Mouse (Mus musculus): ENCODE measurements around the gene Arid1b. TPM values are rescaled to one million over a fixed set of nuclear protein-coding genes. Genes with fewer than 3 reads are reported as not detected.

Gene Arid1b
- total RNA-seq, 2 experiments from 2014 or later, result 92.8 to 107 TPM

DNA sequence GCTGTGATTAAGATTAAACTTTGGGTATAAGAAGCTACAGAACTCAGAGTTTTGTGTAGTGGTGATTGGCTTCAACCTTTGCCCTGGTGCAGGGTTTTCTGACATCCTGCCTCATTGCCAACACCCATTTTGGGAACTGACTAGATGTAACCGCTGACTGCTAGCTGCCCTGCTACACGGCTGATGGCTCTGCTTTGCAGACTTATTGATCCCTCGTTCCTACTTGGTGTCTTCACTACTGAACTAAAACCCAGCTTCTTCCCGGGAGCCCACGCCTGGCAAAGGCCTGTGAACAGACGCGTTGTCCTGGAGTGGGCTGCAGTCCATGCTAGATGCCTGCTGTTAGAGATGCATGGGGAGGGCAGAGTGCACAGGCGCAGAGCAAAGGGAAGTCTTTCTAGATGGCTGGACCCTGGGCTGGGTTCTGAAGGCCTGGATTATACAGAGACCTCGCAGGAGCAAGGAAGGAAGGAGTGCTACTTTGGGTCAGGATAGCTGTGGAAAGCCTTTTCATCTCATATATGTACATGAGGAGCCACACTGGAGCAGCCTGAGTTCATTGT is 210.1 kb downstream of the Arid1b start:
- DNase-seq (ENCODE audit: low spot score in 2 of 2), result no peak

DNA sequence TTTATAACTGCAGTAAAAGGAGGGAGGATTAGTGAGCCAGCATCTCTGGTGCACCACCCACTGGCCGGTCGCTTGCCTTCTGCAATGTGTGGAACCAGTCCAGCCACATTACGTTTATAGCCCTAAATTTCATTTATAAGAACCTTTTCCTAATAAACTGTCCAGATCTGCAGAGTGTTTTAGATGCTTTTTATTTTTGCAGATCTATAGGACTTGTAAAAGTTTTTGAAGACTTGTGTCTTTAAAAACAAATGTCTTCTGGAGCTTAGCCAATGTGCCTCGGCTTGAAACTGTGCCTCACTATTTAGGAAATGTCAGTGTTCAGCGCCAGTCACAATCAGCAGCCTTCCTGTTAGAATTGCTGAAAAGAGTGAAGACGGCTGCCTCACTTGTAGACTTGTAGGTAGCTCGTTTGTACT is 211.0 kb downstream of the Arid1b start:
- DNase-seq (ENCODE audit: low spot score in 2 of 2), result no peak

DNA sequence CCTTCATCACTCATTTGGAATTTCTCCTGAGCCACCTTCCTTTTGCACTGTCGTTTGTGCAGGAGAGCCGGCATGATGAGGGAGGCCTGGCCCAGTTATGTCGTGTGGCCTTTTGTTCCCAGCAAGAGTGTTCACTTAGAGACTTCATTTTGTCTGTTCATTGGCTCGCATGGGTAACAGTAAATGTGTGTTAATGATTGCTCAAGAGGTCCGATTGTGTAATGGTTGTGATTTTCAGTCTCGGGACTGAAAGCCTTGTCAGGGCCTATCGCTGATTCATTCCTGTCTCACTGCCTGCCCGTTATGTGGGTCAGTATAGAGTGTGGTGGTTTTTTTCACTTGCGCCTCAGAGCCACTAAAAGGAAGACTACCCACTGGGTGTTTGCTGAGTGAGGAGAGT is 212.6 kb downstream of the Arid1b start:
- no peak for DNase-seq (ENCODE audit: low spot score in 2 of 2)

DNA sequence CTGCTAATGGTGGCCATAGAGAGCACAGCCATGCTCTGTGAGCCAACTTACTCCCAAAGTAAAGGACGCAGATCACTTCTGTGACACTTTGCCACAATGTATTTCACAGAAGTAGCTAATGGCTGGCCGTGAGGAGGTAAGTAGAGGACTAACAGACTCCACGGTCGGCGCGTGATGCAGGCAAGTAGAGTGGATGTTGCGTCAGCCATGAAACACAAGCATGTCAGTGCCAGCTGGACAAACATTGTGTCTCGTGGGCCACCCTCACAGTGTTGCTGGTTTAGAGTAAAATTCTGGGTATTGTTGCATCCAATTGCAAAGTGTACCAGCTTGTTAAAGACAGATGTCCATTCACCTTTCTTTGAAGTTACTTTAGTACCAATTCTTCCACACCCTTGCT is 213.7 kb downstream of the Arid1b start:
- DNase-seq (ENCODE audit: low spot score in 2 of 2), result no peak

DNA sequence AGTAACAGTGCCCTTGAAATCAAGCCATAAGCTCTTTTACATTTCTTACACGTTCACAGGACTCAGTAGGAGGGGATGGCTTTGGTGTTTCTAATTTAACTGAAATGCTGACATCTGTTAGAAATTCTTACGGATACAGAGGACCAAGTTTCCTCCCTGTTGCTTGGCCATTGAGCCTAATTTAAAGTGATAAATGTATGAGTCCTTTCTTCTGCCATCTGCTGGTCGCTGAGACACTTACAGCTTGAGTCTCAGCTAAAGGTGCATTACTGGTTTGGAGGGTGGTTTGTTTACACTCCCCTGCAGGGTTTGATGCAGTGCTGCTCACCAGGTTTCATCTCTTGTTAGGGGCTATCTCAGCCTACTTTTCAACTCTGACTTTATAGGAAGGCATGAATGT is 214.2 kb downstream of the Arid1b start:
- no peak for DNase-seq (ENCODE audit: low spot score in 2 of 2)

DNA sequence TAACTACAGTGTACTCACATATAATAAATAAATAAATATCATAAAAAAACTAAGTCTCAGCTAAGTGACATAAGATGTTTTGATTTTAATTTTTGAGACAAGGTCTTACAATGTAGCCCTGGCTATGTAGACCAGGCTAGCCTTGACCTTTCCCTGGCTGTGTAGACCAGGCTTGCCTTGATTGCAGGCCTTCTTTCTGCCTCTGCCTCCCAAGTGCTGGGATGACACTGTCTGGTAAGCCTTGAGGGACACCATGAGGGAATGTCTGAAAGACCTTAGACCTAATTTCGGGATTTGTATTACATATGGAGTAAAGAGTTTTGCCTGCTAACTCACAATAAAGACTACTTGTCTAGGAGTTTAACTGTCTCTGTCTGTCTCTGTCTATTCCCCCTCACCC is 214.9 kb downstream of the Arid1b start:
- DNase-seq (ENCODE audit: low spot score in 2 of 2), result no peak

DNA sequence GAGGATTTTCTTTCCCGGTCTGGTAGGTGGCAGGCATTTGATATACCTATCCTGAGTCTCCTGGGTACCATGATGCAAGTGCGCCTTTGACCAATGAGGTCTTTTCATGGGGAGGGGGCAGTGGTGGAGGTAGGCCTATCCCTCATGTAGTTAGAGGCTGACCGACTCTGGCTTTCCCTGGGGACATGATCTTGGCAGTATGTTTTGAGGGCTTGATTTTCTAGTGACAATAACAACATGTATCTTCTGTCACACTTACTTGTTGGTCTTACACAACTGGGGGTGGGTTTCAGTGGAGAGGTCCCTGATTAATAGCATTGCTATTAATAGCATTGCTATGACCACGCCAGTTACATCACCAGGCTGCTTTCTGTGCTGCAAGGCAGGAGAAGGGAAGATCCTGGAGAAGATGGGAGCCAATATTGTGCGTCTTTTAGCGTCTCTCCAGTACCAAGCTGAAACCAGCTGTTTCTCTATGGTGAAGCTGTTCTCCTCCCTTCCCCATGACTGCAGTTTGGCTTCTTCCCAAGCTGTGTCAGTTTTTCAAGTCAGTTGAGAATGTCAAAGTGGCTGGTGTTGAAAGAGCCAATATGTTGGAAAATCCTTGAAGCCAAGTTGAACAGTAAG is 216.1 kb downstream of the Arid1b start:
- DNase-seq (ENCODE audit: low spot score in 2 of 2), result no peak

DNA sequence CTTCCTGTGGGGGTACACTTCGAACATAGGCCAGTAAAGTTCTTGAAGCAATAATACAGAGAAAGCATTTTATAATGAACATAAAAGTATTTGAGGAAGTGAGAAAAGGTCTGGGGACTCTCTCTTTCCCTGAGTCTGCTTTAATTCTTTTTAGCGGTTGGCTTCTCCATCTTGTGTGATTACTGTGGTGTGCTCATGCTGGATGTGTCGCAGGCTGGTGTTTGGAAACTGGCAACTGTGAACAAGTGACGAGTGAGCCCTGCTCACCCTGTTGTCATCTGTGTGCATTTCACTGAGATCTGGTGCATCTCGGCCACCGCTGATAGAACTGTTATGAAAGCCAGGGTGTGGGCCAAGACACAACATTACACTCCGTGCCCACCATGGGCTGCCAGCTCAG is 216.8 kb downstream of the Arid1b start:
- DNase-seq (ENCODE audit: low spot score in 2 of 2), result no peak

DNA sequence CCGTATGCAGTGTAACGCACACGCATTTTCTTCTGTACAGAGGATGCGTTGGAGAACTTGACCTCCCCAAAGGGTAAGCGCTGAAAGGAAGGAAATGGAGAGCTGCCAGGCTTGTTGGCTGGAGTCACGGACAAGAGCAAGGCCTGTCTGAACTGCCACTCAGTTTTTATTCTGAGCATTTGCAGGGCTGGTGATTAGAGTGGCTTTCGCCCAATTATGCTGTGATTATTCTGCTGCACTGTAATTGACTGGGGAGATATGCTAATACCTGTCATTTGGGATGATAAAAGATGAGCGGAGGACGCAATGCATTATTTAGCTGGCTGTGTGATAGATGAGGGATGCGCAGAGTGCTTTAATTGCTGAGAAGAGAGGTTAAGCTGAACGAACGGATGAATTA is 218.0 kb downstream of the Arid1b start:
- no peak for DNase-seq (ENCODE audit: low spot score in 2 of 2)

DNA sequence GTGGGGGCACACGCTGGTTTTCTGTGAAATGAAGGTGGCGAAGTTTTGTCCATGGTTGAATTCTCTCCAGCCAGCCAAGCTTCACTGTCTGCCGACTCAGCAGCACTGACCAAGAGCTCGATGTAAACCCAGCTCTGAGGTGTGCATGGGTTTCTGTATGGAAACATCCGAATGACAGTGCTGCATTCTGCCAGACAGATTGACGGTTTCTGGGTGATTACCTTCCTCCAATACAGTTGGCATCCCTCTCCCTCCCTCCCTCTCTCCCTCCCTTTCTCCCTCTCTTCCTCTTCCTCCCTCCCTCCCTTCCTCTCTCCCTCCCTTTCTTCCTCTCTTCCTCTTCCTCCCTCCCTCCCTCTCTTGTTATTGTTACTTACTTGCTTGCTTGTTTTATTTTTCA is 219.3 kb downstream of the Arid1b start:
- no peak for DNase-seq (ENCODE audit: low spot score in 2 of 2)

DNA sequence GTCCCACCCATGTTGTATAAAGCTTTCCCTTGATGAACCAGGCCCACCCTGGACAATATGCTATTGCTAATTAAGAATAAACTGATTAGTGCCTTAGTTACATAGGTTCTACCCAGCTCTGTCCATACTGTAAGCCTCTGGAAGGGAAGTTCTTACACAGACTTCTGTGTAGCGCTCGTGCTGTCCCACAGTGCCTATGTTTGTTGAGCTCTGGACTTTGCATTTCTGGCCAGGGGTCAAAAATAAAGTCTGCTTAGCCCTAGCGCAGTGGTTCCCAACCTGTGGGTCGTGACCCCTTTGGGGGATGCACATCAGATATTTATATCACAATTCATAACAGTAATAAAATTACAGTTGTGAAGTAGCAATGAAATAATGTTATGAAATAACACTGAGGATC is 221.2 kb downstream of the Arid1b start:
- DNase-seq (ENCODE audit: low spot score in 2 of 2), result no peak

DNA sequence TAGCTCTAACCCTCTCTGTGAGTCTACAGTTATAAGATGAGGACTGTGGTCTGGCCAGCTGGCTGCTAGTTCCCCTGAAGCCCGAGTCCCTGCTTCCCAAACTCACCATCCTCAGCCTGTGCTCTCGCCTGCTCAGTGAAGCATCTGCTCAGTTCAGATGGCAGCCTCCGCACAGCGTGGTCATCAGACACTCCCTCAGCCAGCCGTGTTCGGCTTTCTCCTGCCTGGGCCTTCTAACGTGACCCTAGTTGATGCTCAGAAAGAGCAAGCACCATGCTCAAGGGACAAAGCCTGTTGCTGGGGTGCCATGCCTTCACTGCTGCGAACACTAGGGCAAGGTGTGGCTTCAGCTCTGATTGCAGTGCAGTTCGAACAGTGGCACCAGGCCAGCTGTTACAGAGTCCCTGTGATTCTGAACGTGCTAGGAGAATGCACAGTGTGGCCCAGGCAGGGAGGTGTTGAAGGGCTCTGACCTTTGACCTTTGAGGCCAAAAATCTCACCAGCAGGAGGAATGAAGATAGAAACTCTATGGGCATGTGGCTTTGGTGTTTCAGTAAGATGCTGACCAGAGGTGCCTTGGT is 222.9 kb downstream of the Arid1b start:
- no peak for DNase-seq (ENCODE audit: low spot score in 2 of 2)

DNA sequence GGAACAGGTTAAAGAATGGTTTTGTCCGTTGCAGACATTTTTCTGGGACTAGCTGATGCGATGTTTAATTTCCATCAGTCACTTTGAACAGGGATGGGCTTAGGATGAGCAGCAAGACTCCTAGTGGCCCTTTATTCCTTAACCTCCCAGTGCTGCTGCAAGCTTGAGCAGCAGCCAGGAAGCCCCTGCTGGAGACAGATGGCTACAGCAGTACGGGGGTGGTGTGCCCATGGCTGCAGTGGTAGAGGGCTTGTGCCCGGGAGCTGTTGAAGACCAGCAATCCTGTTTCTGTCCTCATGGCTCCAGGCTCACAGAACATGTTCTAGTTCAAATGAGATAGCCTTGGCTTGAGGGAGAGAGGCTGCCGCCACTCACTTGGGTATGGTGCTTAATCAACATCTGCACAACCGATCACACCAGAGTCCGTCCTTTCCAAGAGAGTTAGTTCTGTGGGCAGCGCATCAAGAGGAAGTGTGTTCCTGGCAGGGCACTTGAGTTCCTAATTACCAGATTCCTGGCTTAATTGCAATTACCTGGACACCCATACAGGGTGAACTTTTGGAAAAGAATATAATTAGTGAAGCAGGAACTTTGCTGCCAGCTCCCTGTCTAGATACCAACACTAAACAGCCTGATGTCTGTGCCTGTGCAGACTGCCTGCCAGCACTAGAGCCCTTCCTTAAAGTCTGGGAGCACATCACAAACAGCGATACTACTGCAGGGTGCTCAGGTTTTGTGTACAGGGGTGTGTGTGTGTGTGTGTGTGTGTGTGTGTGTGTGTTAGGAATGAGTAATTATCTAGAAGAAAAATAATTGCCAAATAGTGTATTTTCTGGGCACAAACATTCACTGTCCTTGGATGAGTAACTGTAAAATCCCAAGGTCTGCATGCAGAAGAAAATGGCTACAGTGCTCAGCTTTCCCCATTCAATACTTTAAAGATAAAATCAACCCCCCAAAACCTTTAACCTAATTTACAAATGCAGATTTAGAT is 224.0 kb downstream of the Arid1b start:
- no peak for DNase-seq (ENCODE audit: low spot score in 2 of 2)

DNA sequence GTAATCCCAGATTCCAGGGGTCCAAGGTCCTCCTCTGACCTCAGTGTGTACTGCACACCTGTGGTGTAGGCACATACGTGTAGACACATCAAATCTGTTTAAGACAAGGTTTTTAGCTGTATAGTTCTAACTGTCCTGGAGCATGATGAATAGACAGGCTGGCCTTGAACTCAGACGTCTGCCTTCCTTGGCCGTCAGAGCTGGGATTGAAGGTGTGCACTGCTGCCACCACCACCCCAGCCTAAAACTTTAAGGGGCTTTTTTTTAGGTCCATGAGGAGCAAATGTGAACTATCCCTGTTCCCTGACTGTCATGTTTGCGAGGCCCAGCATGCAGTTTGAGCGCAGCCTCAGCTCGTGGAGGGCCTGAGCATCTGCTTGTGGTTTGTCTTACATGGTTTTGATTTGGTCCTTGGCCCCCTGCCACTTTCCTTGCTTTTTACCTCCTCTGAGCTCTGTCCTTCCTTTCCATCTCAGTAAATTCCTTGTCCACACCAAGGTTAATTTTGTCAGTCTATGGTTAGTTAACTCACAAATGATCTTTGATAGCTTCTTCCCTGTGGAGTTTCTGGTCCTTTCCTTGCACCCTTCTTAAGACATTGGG is 224.9 kb downstream of the Arid1b start:
- DNase-seq (ENCODE audit: low spot score in 2 of 2), result no peak

DNA sequence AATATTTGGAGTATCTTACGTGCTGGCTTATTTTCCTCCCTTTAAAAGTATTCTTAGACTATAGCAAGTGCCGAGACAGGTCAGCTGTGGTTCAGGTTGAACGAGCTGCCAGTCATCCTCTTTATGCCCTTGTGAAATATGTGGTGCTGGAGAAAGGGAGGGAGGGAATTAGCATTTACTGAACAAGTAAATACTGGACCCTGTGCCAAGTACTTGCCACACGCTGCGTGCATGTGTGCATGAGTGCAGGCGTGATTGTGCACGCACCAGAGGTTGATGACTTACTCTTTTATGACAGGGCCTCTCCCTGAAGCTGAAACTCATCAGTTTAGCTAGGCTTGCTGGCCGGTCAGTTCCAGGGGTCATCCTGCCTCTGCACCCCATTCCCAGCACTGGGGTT is 226.9 kb downstream of the Arid1b start:
- no peak for DNase-seq (ENCODE audit: low spot score in 2 of 2)

DNA sequence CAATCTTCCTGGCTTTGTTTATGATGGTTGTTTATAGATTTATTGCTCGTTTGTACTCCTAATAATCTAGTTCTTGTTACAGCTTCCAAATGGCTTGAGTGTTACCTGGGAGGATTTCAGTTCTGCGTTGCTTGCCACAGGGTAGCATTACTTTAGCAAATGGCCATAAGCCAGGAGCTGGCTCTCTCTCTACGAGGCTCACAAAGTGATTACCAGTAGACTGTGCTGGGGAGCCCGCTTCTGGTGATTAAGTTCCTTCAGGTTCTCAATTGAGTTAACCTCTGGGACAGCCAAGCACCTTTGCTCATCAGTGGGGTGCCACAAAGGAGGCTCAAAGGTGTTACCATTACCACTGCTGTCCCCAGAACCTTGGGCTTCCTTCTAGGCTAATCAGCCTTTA is 227.4 kb downstream of the Arid1b start:
- DNase-seq (ENCODE audit: low spot score in 2 of 2), result no peak

DNA sequence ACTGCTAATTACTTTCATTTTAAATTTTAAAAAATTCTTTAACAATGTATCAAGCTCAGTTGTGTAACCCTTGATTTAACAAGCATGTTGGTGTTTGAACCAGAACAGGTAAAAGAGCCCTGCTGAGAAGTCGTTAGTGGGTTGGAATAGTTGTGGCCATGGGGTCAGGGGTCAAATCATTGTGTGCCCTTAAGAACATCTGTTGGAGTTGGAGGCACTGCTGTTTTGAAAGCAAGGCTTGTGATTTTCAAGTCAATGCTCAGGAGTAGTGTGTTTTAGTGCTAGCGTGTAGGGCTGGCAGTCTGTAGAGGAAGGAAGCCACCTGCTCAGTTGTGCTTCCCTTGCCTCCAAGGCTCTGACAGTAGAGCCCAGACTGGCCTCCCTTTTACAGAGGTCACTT is 228.7 kb downstream of the Arid1b start:
- DNase-seq (ENCODE audit: low spot score in 2 of 2), result no peak

DNA sequence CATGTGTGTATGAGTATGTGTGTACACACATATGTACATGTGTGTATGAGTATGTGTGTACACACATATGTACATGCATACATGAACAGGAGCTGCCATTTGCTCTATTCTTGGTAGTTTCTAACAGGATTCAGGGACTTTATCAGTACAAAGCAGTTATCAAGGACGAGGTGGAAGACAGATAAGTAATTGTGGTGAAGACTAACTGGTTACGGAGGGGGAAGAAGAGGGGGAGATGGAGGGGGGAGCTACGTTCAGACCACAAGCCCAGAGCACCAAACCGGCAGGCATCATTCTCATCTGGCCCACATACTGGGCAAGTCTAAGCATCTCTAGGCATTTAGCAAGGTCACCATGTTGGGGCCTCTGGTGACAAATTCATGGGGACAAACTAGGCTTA is 230.8 kb downstream of the Arid1b start:
- DNase-seq (ENCODE audit: low spot score in 2 of 2), result no peak

DNA sequence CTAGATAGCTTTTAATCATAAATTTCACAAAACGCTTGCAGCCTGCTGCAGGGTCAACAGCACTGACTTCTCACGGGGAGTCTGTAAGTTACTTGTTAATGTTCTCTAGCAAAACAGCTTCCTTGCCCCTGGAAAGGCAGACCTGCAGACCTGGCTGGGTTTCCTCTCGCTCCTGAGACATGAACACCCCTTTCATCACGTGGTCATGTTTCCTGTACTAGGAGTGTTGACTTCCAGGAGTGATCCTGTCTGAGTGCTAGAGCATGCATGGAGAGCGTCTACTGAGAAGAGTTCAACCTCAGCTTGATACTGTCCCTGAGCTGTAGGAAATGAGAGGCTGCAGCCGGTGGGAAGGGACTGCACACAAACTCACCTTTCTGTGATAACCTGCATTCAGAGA is 233.0 kb downstream of the Arid1b start:
- no peak for DNase-seq (ENCODE audit: low spot score in 2 of 2)

DNA sequence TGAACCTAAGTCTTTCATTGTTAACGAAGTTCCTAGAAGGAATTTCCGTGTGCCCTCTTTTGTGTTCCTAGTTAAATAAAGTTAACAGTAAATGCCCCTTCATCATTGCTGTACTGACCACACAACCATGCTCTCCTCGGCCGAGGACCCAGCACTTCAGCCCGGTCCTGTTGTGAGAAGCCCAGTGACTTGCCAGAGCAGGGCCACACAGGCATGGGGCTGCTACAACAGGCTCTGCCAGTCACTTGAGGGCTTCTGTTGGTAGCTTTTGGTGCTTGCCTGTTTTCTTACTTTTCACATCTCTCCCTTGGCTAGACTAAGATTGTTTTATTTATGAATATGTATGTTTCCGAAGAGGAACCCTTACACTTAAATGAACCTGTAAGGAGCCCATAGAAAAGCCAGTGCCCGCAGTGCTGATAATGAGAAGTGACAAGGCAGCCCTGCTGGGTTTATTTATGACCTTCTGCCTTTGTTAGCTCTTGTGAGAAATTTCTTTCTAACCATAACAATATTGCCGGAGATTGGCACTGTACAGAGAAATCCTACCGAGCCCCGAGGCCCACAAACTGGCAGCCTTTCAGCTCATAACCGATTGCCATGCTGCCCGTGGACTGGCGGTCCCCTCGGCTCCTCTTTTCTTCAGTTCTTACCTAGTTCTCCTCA is 234.0 kb downstream of the Arid1b start:
- no peak for DNase-seq (ENCODE audit: low spot score in 2 of 2)
